Mouse (Mus musculus): Measurements from ENCODE around the gene Opn4. TPM values are rescaled to one million over a fixed set of nuclear protein-coding genes. Genes with fewer than 3 reads are reported as not detected.

Gene Opn4
- total RNA-seq, 1 experiment from 2014 or later: not detected

- DNase-seq: no peak
Measured at GRCm38 (mm10) chr14:34561647-34562046, 38.3 kb downstream of the Opn4 start.

DNA sequence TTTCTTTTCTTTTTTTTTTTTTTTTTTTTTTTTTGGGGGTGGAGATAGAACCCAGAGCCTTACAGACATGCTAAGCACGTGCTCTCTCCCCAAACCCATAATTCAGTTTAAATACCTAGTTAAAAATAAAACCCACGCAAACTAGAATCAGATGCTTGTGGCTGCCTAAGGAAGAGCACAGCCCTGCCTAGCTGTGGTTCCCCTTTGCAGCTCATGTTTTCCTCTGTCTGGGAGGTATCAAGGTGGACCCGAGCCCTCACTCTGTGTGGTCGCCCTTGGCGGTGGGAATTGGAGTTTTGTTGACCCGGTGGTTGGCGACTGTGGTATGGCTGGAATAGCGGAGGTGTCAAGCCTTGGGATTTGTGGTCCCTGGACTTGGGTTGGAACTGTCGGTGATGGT is 41.0 kb downstream of the Opn4 start:
- DNase-seq: no peak

DNA sequence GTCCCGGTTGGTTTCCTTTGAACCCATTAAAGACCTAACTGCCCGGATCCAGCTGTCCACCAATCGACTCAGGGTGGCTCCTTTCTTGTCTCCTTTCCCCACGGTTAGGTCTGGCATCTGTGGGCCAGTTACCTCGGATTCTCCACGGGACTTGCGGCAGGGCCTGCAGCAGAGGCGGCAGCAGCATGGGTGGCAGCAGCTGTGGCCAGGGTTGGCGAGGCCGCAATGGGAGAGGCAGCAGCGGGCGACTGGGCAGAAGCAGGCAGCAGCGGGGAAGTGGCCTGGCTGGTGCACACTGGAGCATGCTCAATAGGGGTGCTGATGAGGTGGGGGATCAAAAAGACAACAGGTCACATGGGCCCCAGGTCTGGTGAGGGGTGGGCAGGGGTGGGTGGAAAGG is 44.7 kb downstream of the Opn4 start:
- DNase-seq: no peak

- peak; percentile 28 for DNase-seq
Measured at GRCm38 (mm10) chr14:34554047-34554446, 45.9 kb downstream of the Opn4 start.

- DNase-seq: no peak
Measured at GRCm38 (mm10) chr14:34553470-34553869, 46.5 kb downstream of the Opn4 start.

- DNase-seq: no peak
Measured at GRCm38 (mm10) chr14:34552226-34552625, 47.7 kb downstream of the Opn4 start.

DNA sequence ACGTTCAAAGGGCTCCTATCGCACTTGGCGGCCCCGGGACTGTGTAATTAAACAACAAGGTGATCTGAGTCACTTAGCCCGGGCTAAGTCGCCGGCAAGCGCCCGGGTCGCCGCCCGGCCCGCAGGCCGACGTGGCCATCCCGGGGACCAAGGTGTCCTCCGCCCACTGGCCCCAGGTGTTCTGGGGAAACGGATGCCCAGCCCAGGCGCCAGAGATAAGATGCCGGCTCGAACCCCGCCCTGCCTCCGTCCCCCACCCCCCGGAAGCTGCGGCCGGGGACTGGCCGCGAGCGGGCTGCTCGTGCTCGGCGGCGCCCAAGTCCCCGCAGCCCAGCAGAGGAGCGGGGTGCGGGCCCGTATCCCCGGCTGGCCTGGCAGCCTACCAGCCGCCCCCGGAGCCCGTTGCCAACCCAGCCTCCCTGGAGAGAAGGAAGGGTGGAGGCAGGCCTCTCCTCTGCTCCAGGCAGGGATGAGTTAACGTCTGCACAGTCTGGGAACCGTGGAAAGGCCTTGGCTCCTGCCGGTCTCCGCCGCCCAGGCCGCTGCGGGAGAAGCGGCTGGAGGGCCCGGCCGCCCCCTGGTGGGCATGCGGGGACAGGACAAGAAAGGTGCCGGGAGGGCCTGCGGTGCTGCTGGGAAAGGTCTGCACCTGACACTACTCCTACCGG is 50.8 kb downstream of the Opn4 start:
- DNase-seq: peak; percentile 87

GRCm38 (mm10) chr14:34548391-34549001 is 51.4 kb downstream of the Opn4 start:
- DNase-seq: peak; percentile 57

DNA sequence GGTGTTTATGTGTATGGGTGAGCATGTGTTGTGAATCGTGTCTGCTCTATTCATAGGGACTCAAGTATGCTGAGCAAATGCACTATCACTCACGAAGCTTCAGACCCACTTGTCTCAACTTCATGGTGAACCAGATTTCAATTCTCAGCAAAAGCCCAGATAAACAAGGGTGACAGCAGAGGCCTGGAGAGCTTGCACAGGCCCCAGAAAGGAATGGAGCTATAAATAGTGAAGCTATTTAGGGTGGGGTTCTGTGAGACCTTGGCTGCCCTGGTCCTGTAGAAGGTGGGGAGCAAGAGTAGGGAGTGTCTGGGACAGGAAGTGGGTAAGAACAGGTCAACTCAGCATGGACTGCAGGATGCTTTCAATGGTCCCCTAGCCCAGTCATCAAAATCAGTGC is 55.4 kb downstream of the Opn4 start:
- DNase-seq: no peak

GRCm38 (mm10) chr14:34544001-34544400 is 55.9 kb downstream of the Opn4 start:
- no peak for DNase-seq

- no peak for DNase-seq
Measured at GRCm38 (mm10) chr14:34543596-34543995, 56.3 kb downstream of the Opn4 start.

DNA sequence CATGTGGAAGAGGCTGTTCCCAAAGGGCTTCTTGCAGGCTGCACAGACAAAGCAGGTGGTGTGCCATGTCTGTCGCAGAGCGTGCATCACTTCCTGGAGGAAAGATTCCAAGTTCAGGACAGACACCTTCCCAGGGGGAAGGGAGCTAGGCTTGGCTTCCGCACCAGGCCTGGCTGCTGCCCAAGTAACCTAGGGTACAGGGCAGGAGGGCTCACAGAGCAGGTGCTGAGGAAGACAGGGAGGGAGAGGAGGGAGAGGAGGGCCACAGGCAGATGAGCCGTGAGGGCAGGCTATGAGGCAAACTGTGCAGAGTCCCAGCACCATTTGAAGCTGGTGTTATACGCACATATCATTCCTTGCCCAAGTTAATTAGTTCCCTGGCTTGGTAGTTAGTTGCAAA is 58.0 kb downstream of the Opn4 start:
- DNase-seq: no peak

DNA sequence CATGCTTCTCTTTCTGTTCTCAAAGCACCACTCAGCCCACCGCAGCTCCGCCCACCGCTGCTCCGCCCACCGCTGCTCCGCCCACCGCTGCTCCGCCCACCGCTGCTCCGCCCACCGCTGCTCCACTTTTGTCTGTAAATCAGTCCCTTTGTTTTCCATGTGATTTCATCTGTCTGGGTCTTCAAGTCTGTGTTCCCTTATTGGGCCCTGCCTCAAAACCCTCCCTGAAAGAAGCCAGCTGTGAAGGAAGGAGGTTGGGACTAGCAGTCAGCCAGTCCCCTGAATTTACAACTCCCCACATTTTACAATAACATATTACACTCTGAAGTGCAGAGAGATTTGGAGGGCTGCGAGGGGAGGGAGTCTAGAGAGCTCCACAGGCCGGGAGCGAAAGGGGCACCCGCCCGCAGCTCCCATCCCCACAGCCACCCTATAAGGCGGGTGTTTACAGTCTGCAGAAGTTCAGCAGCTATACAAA is 59.2 kb downstream of the Opn4 start:
- DNase-seq: no peak

Other genes starting within 250 kb of the Opn4 start
- not detected in 2 replicates for gene Fam25c, start 244.7 kb downstream of the Opn4 start, total RNA-seq (2021)
- 7.4 and 9.7 TPM in 2 replicates for gene Sncg, start 225.4 kb downstream of the Opn4 start, total RNA-seq (2021)
- 26.1 and 31.2 TPM in 2 replicates for gene Mmrn2, start 224.7 kb downstream of the Opn4 start, total RNA-seq (2021)
- 64.7 and 73.0 TPM in 2 replicates for gene Bmpr1a, start 96.8 kb downstream of the Opn4 start, total RNA-seq (2021)
- gene 9230112D13Rik, start 77.3 kb downstream of the Opn4 start, total RNA-seq (2021): not detected in 2 replicates
- 0.73 and 1.4 TPM in 2 replicates for gene Ldb3, start 11.5 kb downstream of the Opn4 start, total RNA-seq (2021)
- gene Wapl, start 73.8 kb upstream of the Opn4 start, total RNA-seq (2021): 90.8 and 92.9 TPM in 2 replicates
- 0.43 and 0.73 TPM in 2 replicates for gene Grid1, start 220.0 kb upstream of the Opn4 start, total RNA-seq (2021)